Mouse (Mus musculus) small intestine, adult 2 months (tissue): ENCODE results near the gene Ttc7b.

ENCODE experiments used
- CTCF ChIP-seq: fragments of 200-500 bp; IDR thresholded peaks from 2 replicates; pipeline ENCODE4 v1.5.1; 2012; ENCODE audit warnings: low read depth, mild to moderate bottlenecking, control low read depth, inconsistent platforms, low read length, moderate library complexity, mixed read lengths; ENCODE audit not compliant: insufficient replicate concordance, insufficient read length; ENCODE audit errors: extremely low read depth
- POLR2A ChIP-seq: fragments of 200-500 bp; IDR thresholded peaks from 2 replicates; pipeline ENCODE4 v1.6.1; 2012; ENCODE audit warnings: low read depth, mild to moderate bottlenecking, control low read depth, inconsistent platforms, low read length, moderate library complexity

DNA sequence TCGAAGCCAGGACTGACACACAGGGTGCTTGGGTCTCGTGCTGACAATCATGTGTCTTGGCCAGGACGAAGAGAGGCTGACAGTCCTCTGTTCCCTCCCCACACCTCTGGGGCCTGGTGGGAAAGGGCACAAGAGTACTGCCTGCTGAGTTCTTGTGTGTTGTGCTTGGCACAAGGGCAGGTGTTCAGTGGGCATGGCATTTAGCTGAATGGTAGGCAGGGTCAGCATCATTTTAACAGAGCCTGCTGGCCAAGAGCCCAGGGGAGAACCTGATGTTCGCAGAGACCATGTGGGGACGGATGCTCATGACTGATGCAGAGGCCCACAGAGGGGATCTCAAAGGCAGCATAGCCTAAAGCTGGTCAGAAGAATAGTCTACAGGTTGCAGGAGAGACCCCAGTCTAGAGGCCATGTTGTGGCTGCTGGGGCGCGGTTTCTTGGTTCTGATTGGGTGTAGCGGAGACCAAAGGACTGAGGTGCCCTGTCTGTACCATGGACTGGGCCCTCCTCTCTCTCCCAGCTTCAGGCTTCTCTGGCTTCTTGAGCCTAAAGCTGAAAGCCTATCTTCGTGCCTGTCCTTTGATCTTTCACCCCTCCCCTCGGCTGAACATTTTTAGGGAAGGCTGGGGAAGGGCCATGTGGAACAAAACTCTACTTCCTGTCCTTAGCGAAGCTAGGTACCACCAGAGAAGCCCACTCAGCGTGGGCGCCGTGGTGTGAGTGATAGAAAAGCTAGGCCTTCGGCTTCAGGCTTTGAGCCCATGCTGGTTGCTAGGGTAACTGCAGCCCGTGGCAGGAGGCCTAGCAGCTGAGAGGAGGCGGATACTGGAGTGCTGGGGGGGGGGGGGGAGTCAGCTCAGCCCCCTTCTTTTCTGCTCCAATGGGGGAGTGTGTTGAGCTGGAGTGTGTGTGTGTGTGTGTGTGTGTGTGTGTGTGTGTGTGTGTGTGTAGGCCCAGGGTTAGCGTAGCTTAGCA lies 229.6 kb downstream of the Ttc7b start:
- TF ChIP-seq POLR2A: no peak
- no peak for TF ChIP-seq CTCF
